Mouse (Mus musculus): ENCODE results near the gene Paqr8.

DNA sequence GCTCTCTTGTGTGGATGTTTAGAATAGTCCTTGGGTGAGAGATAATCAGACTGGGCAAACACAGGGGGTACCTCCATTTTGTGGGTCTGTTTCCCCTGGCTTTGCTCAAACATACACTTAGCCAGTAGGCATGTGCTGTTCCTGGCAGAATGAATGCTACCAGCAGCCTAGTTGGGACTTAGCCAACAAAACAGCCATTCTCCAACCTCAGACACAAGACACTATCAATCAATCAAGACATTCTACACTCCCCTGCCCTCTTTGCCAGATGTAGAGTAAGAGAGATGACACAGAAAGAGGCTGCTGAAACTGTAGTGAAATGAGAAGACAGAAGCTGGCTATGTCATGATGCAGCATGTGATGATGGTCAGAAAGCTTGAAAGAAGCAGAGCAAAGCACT is 13.1 kb upstream of the Paqr8 start:
- no peak for TF ChIP-seq CTCF (IDR thresholded peaks at IDR 0.05; ENCODE audit: borderline replicate concordance, insufficient read depth, low read length)
- no peak for TF ChIP-seq POLR2A (IDR thresholded peaks at IDR 0.05; ENCODE audit: low read depth, low read length)

All from embryonic fibroblast, embryonic 13.5 days (primary cell).